Mouse (Mus musculus): ENCODE data around the gene Kcnh5.

- TF ChIP-seq GATA1 (IDR thresholded peaks at IDR 0.05; ENCODE audit: low read length) (no peak), TAL1 (IDR thresholded peaks at IDR 0.05; ENCODE audit: low read length) (no peak)
Measured at GRCm38 (mm10) chr12:74855666-74856065, 321.5 kb downstream of the Kcnh5 start.

All from erythroblast, embryonic 14.5 days (primary cell).